Mouse (Mus musculus): ENCODE data around the gene Ndufv2. TPM values are rescaled to one million over a fixed set of nuclear protein-coding genes. Genes with fewer than 3 reads are reported as not detected.
A peak's percentile ranks its signal among the peaks of the same experiment; 100 is the strongest.
"Not testable (repeated sequence)": the region's sequence is repeated elsewhere in the genome, so short reads cannot be mapped to it uniquely, and the experiment has no call there.

Ndufv2 gene
- polyA plus RNA-seq, 1 experiment: 233 TPM

GRCm38 (mm10) chr17:66077437-66077850 is 23.9 kb downstream of the Ndufv2 start:
- peaks cover 3% of the 10 kb centered on the region; the same call in 1 of the 2 replicates for H3K27me3 ChIP-seq (ENCODE audit: control insufficient read depth, insufficient read depth, low read length, poor library complexity, severe bottlenecking)
- no peaks in the 10 kb centered on the region for H3K4me1 ChIP-seq (ENCODE audit: control insufficient read depth, insufficient read depth, low read length)
- H3K9me3 ChIP-seq (replicated peaks; ENCODE audit: control insufficient read depth, insufficient read depth, low read length, poor library complexity, severe bottlenecking): no peaks in the 10 kb centered on the region
- peak overlapping the region; percentile 63 for H3K27ac ChIP-seq (ENCODE audit: insufficient read depth, low read length)
- H3K36me3 ChIP-seq (ENCODE audit: control insufficient read depth, insufficient read depth, low read length, poor library complexity, severe bottlenecking): peaks cover 15% of the 10 kb centered on the region
- peak overlapping the region; percentile 99 for H3K4me3 ChIP-seq (ENCODE audit: low read depth, low read length)
- TF ChIP-seq EP300 (IDR thresholded peaks at IDR 0.05; ENCODE audit: insufficient read depth, low read depth, low read length): no peak
- no peak for TF ChIP-seq CTCF (IDR thresholded peaks at IDR 0.05; ENCODE audit: low read depth, low read length)
- no peak for TF ChIP-seq POLR2A (IDR thresholded peaks at IDR 0.05; ENCODE audit: insufficient read depth, low read length)
- H3K9ac ChIP-seq (ENCODE audit: low read depth, poor library complexity, severe bottlenecking): peak overlapping the region; percentile 96

GRCm38 (mm10) chr17:66076934-66077333 is 24.4 kb downstream of the Ndufv2 start, which contains the start of gene Ankrd12:
Gene Ankrd12, minus strand, starts transcription at chr17:66077089.
- TF ChIP-seq EP300 (IDR thresholded peaks at IDR 0.05; ENCODE audit: insufficient read depth, low read depth, low read length) (0 out of 2 replicates have a peak, but pooled peaks have one; percentile 29), POLR2A (IDR thresholded peaks at IDR 0.05; ENCODE audit: insufficient read depth, low read length) (peak; percentile 33), CTCF (IDR thresholded peaks at IDR 0.05; ENCODE audit: low read depth, low read length) (no peak)

GRCm38 (mm10) chr17:66076174-66076927 is 25.0 kb downstream of the Ndufv2 start:
- peaks cover 15% of the 10 kb centered on the region for H3K36me3 ChIP-seq (ENCODE audit: control insufficient read depth, insufficient read depth, low read length, poor library complexity, severe bottlenecking)
- H3K9ac ChIP-seq (ENCODE audit: low read depth, poor library complexity, severe bottlenecking): peak overlapping the region; percentile 96
- no peaks in the 10 kb centered on the region for H3K4me1 ChIP-seq (ENCODE audit: control insufficient read depth, insufficient read depth, low read length)
- peaks cover 3% of the 10 kb centered on the region; the same call in 1 of the 2 replicates for H3K27me3 ChIP-seq (ENCODE audit: control insufficient read depth, insufficient read depth, low read length, poor library complexity, severe bottlenecking)
- peak overlapping the region; percentile 85 for H3K4me3 ChIP-seq (ENCODE audit: low read depth, low read length)
- TF ChIP-seq POLR2A (IDR thresholded peaks at IDR 0.05; ENCODE audit: insufficient read depth, low read length) (no peak), CTCF (IDR thresholded peaks at IDR 0.05; ENCODE audit: low read depth, low read length) (no peak), EP300 (IDR thresholded peaks at IDR 0.05; ENCODE audit: insufficient read depth, low read depth, low read length) (no peak)
- 0 out of 2 replicates have a peak overlapping the region, but pooled peaks have one; percentile 20 for H3K27ac ChIP-seq (ENCODE audit: insufficient read depth, low read length)
- H3K9me3 ChIP-seq (replicated peaks; ENCODE audit: control insufficient read depth, insufficient read depth, low read length, poor library complexity, severe bottlenecking): no peaks in the 10 kb centered on the region

More at GRCm38 (mm10) chr17:66076934-66077333, 24.4 kb downstream of the Ndufv2 start, which contains the start of gene Ankrd12:
- peak within 1 kb of the TSS; percentile 96 for H3K9ac ChIP-seq (ENCODE audit: low read depth, poor library complexity, severe bottlenecking)
- H3K27me3 ChIP-seq (ENCODE audit: control insufficient read depth, insufficient read depth, low read length, poor library complexity, severe bottlenecking): peaks cover 3% of the 10 kb centered on the region; the same call in 1 of the 2 replicates
- H3K9me3 ChIP-seq (replicated peaks; ENCODE audit: control insufficient read depth, insufficient read depth, low read length, poor library complexity, severe bottlenecking): no peaks in the 10 kb centered on the region
- peaks cover 15% of the 10 kb centered on the region for H3K36me3 ChIP-seq (ENCODE audit: control insufficient read depth, insufficient read depth, low read length, poor library complexity, severe bottlenecking)
- peak within 1 kb of the TSS; percentile 99 for H3K4me3 ChIP-seq (ENCODE audit: low read depth, low read length)
- H3K27ac ChIP-seq (ENCODE audit: insufficient read depth, low read length): peak within 1 kb of the TSS; percentile 63
- H3K4me1 ChIP-seq (ENCODE audit: control insufficient read depth, insufficient read depth, low read length): no peaks in the 10 kb centered on the region

GRCm38 (mm10) chr17:66075827-66076173 is 25.6 kb downstream of the Ndufv2 start:
- H3K36me3 ChIP-seq (ENCODE audit: control insufficient read depth, insufficient read depth, low read length, poor library complexity, severe bottlenecking): peaks cover 11% of the 10 kb centered on the region
- H3K9ac ChIP-seq (ENCODE audit: low read depth, poor library complexity, severe bottlenecking): peak overlapping the region; percentile 96
- no peak overlapping the region for H3K27ac ChIP-seq (ENCODE audit: insufficient read depth, low read length)
- TF ChIP-seq CTCF (IDR thresholded peaks at IDR 0.05; ENCODE audit: low read depth, low read length) (no peak), EP300 (IDR thresholded peaks at IDR 0.05; ENCODE audit: insufficient read depth, low read depth, low read length) (no peak), POLR2A (IDR thresholded peaks at IDR 0.05; ENCODE audit: insufficient read depth, low read length) (no peak)
- H3K9me3 ChIP-seq (replicated peaks; ENCODE audit: control insufficient read depth, insufficient read depth, low read length, poor library complexity, severe bottlenecking): no peaks in the 10 kb centered on the region
- peaks cover 3% of the 10 kb centered on the region; the same call in 1 of the 2 replicates for H3K27me3 ChIP-seq (ENCODE audit: control insufficient read depth, insufficient read depth, low read length, poor library complexity, severe bottlenecking)
- H3K4me3 ChIP-seq (ENCODE audit: low read depth, low read length): peak overlapping the region; percentile 85
- H3K4me1 ChIP-seq (ENCODE audit: control insufficient read depth, insufficient read depth, low read length): no peaks in the 10 kb centered on the region

DNA sequence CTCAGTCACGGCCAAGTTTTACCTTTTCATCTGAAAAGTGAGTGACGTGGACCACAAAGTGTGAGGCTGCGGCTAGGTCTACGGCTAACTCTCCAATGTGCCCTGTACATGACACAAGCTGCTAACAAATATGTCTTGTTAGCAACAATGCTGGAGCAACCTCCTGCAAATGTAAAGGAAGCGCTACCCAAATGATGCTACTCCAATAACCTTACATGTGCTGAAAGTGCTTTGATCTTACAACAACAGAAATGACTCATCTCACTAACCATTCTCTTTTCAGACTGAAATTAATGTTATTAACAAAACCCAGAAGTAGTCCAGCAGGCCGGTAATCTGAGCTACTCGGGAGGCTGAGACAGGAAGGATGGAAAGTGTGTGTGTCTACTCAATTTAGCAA is 27.4 kb downstream of the Ndufv2 start:
- Histone ChIP-seq H3K9me3 (replicated peaks; ENCODE audit: control insufficient read depth, insufficient read depth, low read length, poor library complexity, severe bottlenecking) (no peaks in the 10 kb centered on the region), H3K27ac (ENCODE audit: insufficient read depth, low read length) (no peak overlapping the region), H3K27me3 (ENCODE audit: control insufficient read depth, insufficient read depth, low read length, poor library complexity, severe bottlenecking) (peaks cover 3% of the 10 kb centered on the region; the same call in 1 of the 2 replicates), H3K36me3 (ENCODE audit: control insufficient read depth, insufficient read depth, low read length, poor library complexity, severe bottlenecking) (no peaks in the 10 kb centered on the region; the same call in 1 of the 2 replicates), H3K4me1 (ENCODE audit: control insufficient read depth, insufficient read depth, low read length) (no peaks in the 10 kb centered on the region), H3K4me3 (ENCODE audit: low read depth, low read length) (no peak overlapping the region), H3K9ac (ENCODE audit: low read depth, poor library complexity, severe bottlenecking) (no peak overlapping the region)
- TF ChIP-seq POLR2A (IDR thresholded peaks at IDR 0.05; ENCODE audit: insufficient read depth, low read length) (no peak), EP300 (IDR thresholded peaks at IDR 0.05; ENCODE audit: insufficient read depth, low read depth, low read length) (no peak), CTCF (IDR thresholded peaks at IDR 0.05; ENCODE audit: low read depth, low read length) (no peak)

DNA sequence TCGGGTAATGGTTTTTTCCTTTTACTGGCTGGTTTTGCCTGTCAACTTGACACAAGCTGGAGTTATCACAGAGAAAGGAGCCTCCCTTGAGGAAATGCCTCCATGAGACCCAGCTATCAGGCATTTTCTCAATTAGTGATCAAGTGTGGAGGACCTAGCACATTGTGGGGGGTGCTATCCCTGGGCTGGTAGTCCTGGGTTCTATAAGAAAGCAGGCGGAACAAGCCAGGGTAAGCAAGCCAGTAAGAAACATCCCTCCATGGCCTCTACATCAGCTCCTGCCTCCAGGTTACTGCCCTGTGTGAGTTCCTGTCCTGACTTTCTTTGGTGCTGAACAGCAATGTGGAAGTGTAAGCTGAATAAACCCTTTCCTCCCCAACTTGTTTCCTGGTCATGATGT is 32.3 kb downstream of the Ndufv2 start:
- not testable (repeated sequence) for H3K27ac ChIP-seq (ENCODE audit: insufficient read depth, low read length); H3K9me3 ChIP-seq (replicated peaks; ENCODE audit: control insufficient read depth, insufficient read depth, low read length, poor library complexity, severe bottlenecking); H3K4me1 ChIP-seq (ENCODE audit: control insufficient read depth, insufficient read depth, low read length); H3K4me3 ChIP-seq (ENCODE audit: low read depth, low read length); H3K36me3 ChIP-seq (ENCODE audit: control insufficient read depth, insufficient read depth, low read length, poor library complexity, severe bottlenecking); H3K27me3 ChIP-seq (ENCODE audit: control insufficient read depth, insufficient read depth, low read length, poor library complexity, severe bottlenecking); H3K9ac ChIP-seq (ENCODE audit: low read depth, poor library complexity, severe bottlenecking)

Measured in ES-Bruce4 (cell line).